ENCODE assay signal across 8 mouse cellular contexts in the genomic region with DNA sequence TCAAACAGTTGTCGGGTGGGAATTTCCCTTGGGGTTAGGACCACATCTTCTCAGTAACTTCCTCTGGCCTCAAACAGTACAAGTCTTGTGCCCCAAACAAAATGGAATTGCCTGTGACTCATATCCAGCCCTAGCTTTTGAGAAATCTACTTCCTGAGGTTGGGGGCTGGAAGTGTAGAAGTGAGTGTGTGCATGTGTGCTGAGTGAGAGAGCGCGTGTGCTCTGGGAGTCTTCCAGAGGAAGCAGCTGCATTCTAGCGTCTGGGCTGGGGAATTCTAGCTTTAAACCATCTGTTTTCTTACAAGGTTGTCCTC. TPM values are rescaled to one million over a fixed set of nuclear protein-coding genes. Genes with fewer than 3 reads are reported as not detected.
DNase-seq lines count a peak whose midpoint lies in the region; ATAC-seq lines count a peak whose summit lies in the region.

No protein-coding gene starts in this region.

- no peak overlapping the region for H3K9ac ChIP-seq in intestine, embryonic 15.5 days

- H3K4me2 ChIP-seq in intestine, embryonic 15.5 days (replicated peaks) = no peak overlapping the region

- 37% methylated on average over 4 of the region's 4 CpGs for WGBS in intestine, embryonic 15.5 days
- WGBS in macrophage (ENCODE audit: missing documents) = 0% methylated on average over 4 of the region's 4 CpGs

- H3K27me3 ChIP-seq in intestine, embryonic 15.5 days (replicated peaks) = no peaks in the 10 kb centered on the region

- H3K9me3 ChIP-seq in intestine, embryonic 15.5 days = no peaks in the 10 kb centered on the region

- peak; percentile 70 for ATAC-seq in activated CD4-positive, CD25-positive, alpha-beta regulatory T cell, adult 4 months
- peak; percentile 75 for ATAC-seq in intestine, embryonic 15.5 days
- ATAC-seq in erythroid progenitor cell, adult 5-6 weeks (replicated peaks; ENCODE audit: low FRiP score, poor library complexity, severe bottlenecking) = no peak

- H3K79me2 ChIP-seq in macrophage (ENCODE audit: inconsistent target) = no peaks in the 10 kb centered on the region

- H3K4me1 ChIP-seq in intestine, embryonic 15.5 days (replicated peaks) = peaks cover 10% of the 10 kb centered on the region; the same call in 1 of the 2 replicates

- peak overlapping the region; percentile 64; the same call in 1 of the 2 replicates for H3K27ac ChIP-seq in intestine, embryonic 15.5 days
- peak overlapping the region; percentile 87 for H3K27ac ChIP-seq in macrophage

- peak; percentile 11 to 39 for DNase-seq in frontal cortex, postnatal 36 days (ENCODE audit: low spot score in 2 of 2)
- no peak for DNase-seq in frontal cortex, postnatal 10 days (ENCODE audit: low spot score in 2 of 2)
- DNase-seq in testis, postnatal 10 days (ENCODE audit: low spot score) = no peak
- no peak for DNase-seq in MN1 (ENCODE audit: low spot score)

- H3K4me3 ChIP-seq in intestine, embryonic 15.5 days (replicated peaks) = no peak overlapping the region
- H3K4me3 ChIP-seq in macrophage (ENCODE audit: inconsistent target) = no peak overlapping the region

- no peaks in the 10 kb centered on the region for H3K36me3 ChIP-seq in intestine, embryonic 15.5 days
- no peaks in the 10 kb centered on the region for H3K36me3 ChIP-seq in macrophage (ENCODE audit: inconsistent target)

RNA-seq across cellular contexts. Expression of a gene that starts 17.9 kb away (rescaled TPM):
- polyA plus RNA-seq in activated CD4-positive, CD25-positive, alpha-beta regulatory T cell, adult 4 months (2017; shearing (Covaris generic)) = not detected
- polyA plus RNA-seq in intestine, embryonic 15.5 days (2015; fragmentation: Nextera tagmentation; extraction: Ambion mirVana) = 8.8 and 10.2 TPM in 2 replicates
- total RNA-seq in macrophage (2018; cell fraction: chromatin; rRNA removed) = under 1 TPM in 3 of 26 experiments, not detected in 23; 0.13 to 0.33 (median 0.26) TPM
- total RNA-seq in macrophage (2018; cell fraction: cytosol; rRNA removed) = not detected
- not detected for total RNA-seq in macrophage (2018; cell fraction: nucleus; rRNA removed)
- polyA plus RNA-seq in macrophage (2018) = not detected in 3 replicates
- not detected in 2 replicates for total RNA-seq in erythroid progenitor cell, adult 5-6 weeks (2015; ENCODE audit: low replicate concordance)
- not detected in 2 replicates for total RNA-seq in erythroid progenitor cell, adult 5-6 weeks (2017; ENCODE audit: low replicate concordance)

RNA-seq across cellular contexts. Expression of a gene that starts 35.9 kb away (rescaled TPM):
- 100 to 1,000 TPM; 461 to 468 TPM for polyA plus RNA-seq in activated CD4-positive, CD25-positive, alpha-beta regulatory T cell, adult 4 months (2017; shearing (Covaris generic))
- 3.6 and 3.7 TPM in 2 replicates for polyA plus RNA-seq in intestine, embryonic 15.5 days (2015; fragmentation: Nextera tagmentation; extraction: Ambion mirVana)
- total RNA-seq in macrophage (2018; cell fraction: chromatin; rRNA removed) = 1,000 to 10,000 TPM in 1 of 26 experiments, 100 to 1,000 TPM in 25; 164 to 1,019 (median 482) TPM
- total RNA-seq in macrophage (2018; cell fraction: cytosol; rRNA removed) = 100 to 1,000 TPM in 18 of 26 experiments, 10 to 100 TPM in 8; 66.7 to 415 (median 156) TPM
- 100 to 1,000 TPM; 109 to 703 (median 344) TPM for total RNA-seq in macrophage (2018; cell fraction: nucleus; rRNA removed)
- polyA plus RNA-seq in macrophage (2018) = 82.2 to 128 TPM (median 93.6 TPM) in 3 replicates
- 40.0 and 41.9 TPM in 2 replicates for total RNA-seq in erythroid progenitor cell, adult 5-6 weeks (2015; ENCODE audit: low replicate concordance)
- total RNA-seq in erythroid progenitor cell, adult 5-6 weeks (2017; ENCODE audit: low replicate concordance) = 8.9 and 16.0 TPM in 2 replicates

RNA-seq across cellular contexts. Expression of a gene that starts 48.0 kb away (rescaled TPM):
- polyA plus RNA-seq in activated CD4-positive, CD25-positive, alpha-beta regulatory T cell, adult 4 months (2017; shearing (Covaris generic)) = under 1 TPM; 0.60 TPM
- polyA plus RNA-seq in intestine, embryonic 15.5 days (2015; fragmentation: Nextera tagmentation; extraction: Ambion mirVana) = 1.8 and 2.0 TPM in 2 replicates
- total RNA-seq in macrophage (2018; cell fraction: chromatin; rRNA removed) = not detected
- not detected for total RNA-seq in macrophage (2018; cell fraction: cytosol; rRNA removed)
- not detected for total RNA-seq in macrophage (2018; cell fraction: nucleus; rRNA removed)
- polyA plus RNA-seq in macrophage (2018) = not detected in 3 replicates
- not detected in 2 replicates for total RNA-seq in erythroid progenitor cell, adult 5-6 weeks (2015; ENCODE audit: low replicate concordance)
- total RNA-seq in erythroid progenitor cell, adult 5-6 weeks (2017; ENCODE audit: low replicate concordance) = not detected in 2 replicates

Comparison
In these comparisons a context has a peak if more than half of its experiments do, and no peak if none do; other contexts are left out.
1. DNase-seq: peak in frontal cortex, postnatal 36 days (2 of 2); none in frontal cortex, postnatal 10 days (0 of 2), testis, postnatal 10 days (single experiment) and MN1 (single experiment).
2. RNA of a gene that starts 35.9 kb away (polyA plus RNA-seq): 461 to 468 TPM in activated CD4-positive, CD25-positive, alpha-beta regulatory T cell, adult 4 months and 82.2 to 128 TPM in macrophage; 3.6 to 3.7 TPM in intestine, embryonic 15.5 days; every median in the first group is over 10 times any median in the second.